Mouse (Mus musculus) G1E-ER4 (cell line): ENCODE measurements around the gene 1700122O11Rik. TPM values are rescaled to one million over a fixed set of nuclear protein-coding genes. Genes with fewer than 3 reads are reported as not detected.

Experiments used
- GATA1 ChIP-seq: IDR thresholded peaks from one replicate; pipeline ENCODE4 v1.8.0; 2012; ENCODE audit warnings: low read length, inconsistent platforms
- polyA plus RNA-seq: library from polyadenylated mRNA; stranded (reverse); fragments of >175 nt; gene quantifications from 2 replicates; pipeline ENCODE4 v1.2.3, GENCODE M21; 2012

1700122O11Rik gene
- polyA plus RNA-seq, 1 experiment: not detected

DNA sequence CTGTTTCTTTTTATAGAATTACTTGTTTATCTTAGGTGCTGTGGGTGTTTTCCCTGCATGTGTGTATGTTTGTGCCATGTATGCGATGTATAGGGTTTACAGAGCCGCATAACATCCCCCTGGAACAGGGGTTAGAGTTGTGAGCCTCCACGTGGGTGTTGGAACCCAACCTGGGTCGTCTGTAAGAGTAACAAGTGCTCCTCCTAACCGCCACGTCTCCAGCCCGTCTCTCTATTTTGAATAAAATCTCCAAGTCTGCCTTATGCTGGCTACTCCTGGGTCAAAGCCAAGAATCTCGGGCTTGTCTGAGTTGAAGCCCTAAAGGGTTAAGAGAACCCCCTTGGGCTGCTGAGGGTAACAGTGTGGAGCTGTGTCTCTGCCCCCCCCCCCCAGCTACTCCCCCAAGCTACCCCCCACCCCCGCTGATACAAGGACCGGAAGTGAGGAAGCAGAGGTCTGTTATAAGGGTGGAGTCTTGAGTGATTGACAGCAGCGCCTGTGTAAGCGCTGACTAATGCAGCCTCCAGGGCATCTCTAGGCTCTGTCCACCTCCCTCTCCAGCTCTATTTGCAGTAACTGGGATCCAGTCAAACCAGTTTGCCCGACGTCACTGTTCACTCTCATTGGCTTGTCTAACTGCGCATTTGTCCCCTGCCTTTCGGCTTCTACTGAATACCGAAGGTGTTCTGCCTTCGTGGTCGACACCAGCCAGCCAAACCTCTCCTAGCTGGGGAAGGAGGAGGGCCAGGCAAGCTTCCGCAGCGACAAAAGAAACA lies 36.3 kb downstream of the 1700122O11Rik start:
- no peak for TF ChIP-seq GATA1

DNA sequence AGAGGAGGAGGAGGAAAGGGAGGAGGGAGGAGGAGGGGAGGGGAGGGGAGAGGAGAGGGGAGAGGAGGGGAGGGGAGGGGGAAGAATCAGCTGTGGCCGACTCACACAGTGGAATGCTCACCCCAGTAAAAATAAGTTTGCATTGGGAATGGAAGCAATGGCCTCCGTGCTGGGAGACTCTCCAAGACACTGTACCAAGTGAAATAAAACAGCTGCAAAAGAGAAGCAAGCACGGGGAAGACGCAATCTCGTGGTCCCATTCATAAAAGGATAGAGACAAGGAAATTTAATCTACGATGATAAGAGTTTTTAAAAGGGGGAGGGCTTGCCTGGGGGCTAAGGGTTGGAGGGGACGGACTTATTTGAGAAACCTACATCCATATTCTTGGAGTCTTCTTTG lies 36.9 kb downstream of the 1700122O11Rik start:
- TF ChIP-seq GATA1: no peak

DNA sequence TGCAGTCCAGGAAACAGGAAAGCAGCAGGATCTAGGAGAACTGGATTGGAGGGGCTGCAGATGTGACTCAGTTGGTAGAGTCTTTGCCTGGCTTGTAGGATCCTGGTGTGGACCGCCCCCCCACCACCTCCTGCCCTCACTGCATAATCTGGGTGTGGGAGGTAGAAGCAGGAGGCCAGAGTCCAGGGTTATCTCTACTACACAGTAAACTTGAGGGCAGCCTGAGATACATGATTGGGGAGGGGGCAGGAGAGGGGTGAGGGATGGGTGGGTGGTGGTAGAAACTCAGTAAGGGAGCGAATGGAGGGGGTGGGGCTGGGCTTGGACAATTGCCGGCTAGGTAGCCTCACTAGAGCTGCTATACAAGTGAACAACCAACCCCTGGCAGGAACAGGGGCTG lies 38.3 kb downstream of the 1700122O11Rik start:
- TF ChIP-seq GATA1: no peak

DNA sequence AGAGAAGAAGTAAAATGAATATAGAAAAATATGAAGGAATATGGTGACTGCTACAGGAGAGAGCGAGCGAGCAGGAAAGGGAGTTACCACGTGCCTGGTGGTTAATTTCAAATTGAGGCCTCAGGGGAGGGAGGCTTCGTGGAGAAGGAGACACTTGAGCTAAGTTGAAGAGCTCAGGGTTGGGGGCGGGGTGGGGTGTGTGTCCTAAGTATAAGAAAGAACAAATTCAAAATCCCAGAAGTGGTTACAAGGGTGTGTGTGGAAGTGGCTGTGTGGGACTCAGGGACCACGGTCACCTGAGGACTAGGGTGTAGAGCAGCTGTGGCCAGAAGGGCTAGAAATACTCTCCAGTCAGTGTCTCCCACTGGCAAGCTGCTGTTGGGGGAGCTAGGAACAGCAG lies 38.7 kb downstream of the 1700122O11Rik start:
- TF ChIP-seq GATA1: no peak

DNA sequence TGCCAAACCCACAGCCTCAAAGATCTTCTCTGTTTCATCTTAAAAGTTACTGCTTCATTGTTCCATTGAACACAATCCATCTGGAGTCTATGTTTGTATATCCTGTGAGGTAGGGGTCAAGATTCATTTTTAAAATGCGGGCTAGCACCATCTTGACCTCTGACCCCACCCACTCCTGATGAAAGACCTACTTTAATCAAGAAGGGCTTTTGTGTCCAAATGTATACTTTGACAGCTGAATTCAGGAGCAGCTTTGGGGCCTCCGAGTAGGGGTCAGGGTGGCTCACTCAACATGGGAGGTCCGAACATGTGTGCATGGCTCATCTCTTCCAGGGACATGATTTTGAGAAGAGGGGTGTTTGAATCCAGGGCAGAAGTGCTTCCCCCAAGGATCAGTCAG lies 40.3 kb downstream of the 1700122O11Rik start:
- no peak for TF ChIP-seq GATA1

DNA sequence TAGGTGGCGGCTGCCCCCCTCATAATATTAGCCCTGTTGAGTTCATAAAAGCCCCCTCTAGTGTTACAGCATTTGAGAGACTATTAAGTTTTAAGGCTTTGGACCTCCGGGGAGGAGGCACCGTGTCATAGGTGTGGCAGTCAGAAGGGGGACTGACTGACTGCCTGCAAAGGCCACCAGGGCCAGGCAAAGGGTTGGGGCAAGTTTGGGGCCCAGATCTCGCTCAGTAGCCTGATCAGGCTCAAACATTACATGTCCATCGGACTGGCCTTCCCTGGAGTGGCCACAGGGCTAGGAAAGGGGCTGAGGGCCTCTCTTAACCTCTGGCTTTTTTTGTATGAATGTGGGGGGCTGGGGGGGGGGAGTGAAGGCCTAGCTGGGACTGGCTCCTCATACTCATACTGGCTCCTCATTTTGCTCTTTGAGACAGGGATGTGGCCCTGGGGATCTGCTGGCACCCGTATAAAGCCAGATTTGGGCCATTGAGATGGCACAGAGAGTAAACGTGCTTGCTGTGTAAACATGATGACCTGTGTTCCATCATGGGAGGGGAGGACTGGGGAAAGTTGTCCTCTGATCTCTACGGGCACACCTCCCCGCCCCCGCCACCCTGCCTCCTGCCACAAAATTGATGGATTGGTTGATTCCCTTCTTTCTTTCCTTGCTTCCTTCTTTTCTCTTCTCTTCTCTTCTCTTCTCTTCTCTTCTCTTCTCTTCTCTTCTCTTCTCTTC lies 47.5 kb downstream of the 1700122O11Rik start:
- no peak for TF ChIP-seq GATA1

DNA sequence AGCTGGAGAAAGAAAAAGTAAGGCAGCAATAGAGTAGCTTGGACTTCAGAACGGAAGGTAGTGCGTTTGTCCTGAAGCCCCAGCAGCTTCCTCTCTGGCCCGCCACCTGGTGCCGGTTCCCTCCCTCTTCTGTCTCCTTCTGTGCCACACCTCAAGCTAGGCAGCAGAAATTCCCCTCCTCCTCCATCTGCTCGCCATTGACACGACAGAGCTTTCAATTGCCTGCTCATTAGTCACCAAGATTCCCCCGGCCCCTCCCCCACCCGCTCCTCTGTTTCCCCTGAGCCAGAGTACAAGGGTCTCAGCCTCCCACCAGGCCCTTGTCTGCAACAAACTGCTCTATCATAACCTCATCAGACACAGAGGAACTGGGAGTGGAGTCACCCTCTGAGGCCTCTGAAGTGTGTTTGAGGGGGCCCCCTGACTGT lies 48.1 kb downstream of the 1700122O11Rik start:
- TF ChIP-seq GATA1: no peak

DNA sequence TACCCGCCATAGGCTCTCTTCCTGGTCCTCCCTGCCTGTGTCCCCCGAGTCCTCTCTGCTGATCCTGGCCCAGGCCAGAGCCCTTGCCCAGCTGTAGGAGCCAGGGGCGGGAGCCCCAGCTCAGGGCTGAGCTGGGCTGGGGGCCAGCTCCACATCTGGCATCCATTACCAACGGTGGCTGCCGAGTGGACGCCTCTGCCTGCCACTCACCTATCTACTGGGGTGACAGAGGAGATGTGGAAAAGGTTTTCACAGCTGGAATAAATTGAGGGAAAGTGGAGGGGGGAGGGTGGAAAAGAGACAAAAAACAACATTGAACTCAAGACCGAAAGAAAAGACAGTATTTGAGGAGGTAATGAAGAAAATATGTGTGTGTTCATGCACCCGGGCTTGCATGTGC lies 49.3 kb downstream of the 1700122O11Rik start:
- no peak for TF ChIP-seq GATA1

DNA sequence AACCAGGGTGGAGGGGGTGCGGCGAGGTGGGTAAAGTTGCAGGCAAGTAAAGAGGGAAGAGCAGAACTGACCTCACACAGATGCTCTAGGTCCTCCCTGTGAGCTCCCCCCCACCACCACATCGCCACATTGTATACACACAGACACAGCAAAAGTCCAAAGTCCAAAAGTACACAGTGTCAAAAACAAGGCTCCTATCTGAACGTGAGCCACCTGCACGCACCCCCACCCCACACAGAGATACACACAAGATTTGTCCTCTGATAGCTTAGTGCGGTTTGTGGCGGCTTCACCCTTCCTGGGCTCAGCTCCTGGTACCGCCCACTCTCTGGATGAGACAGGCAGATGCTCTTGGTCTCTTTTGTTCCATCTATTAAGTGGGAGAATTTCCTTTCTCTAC lies 50.0 kb downstream of the 1700122O11Rik start:
- no peak for TF ChIP-seq GATA1

Other genes with a start within 250 kb of the 1700122O11Rik start
- gene Mdfi, start 203.6 kb downstream of the 1700122O11Rik start, polyA plus RNA-seq: not detected in 2 replicates
- gene Foxp4, start 113.6 kb downstream of the 1700122O11Rik start, polyA plus RNA-seq: 35.6 and 46.1 TPM in 2 replicates
- not detected in 2 replicates for gene 1700067P10Rik, start 51.0 kb upstream of the 1700122O11Rik start, polyA plus RNA-seq
- not detected in 2 replicates for gene 9830107B12Rik, start 108.0 kb upstream of the 1700122O11Rik start, polyA plus RNA-seq
- gene A530064D06Rik, start 129.0 kb upstream of the 1700122O11Rik start, polyA plus RNA-seq: not detected in 2 replicates
- gene Trem1, start 194.5 kb upstream of the 1700122O11Rik start, polyA plus RNA-seq: not detected in 2 replicates
- not detected in 2 replicates for gene Trem3, start 209.5 kb upstream of the 1700122O11Rik start, polyA plus RNA-seq
- 0.05 TPM in 1 of 2 replicates, not detected in the other for gene Treml4, start 226.0 kb upstream of the 1700122O11Rik start, polyA plus RNA-seq